Mouse (Mus musculus): ENCODE measurements around the gene A230050P20Rik. TPM values are rescaled to one million over a fixed set of nuclear protein-coding genes. Genes with fewer than 3 reads are reported as not detected.
A peak's percentile ranks its signal among the peaks of the same experiment; 100 is the strongest.

The A230050P20Rik gene
- polyA plus RNA-seq, 1 experiment from 2014 or later = 7.6 TPM

DNA sequence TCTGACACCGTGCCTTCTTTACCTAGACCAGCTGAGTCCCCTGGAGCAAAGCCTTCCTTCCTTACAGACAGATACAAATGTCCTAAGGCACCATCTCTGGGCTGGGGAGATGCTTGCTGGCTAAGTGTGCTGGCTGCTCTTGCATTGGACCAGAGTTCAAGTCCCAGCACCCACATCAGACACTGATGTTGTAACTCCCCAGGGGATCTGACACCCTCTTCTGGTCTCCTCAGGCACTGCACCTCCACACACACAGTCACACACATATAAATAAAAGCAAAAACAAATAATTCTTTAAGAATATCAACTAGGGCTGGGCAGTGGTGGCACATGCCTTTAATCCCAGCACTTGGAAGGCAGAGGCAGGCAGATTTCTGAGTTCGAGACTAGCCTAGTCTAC is 18.3 kb upstream of the A230050P20Rik start:
- no peaks in the 10 kb centered on the region for H3K9me3 ChIP-seq (replicated peaks; ENCODE audit: low read length)
- no peak overlapping the region for H3K4me2 ChIP-seq (ENCODE audit: low read length)
- 88% methylated on average over 2 of the region's 2 CpGs for WGBS
- DNase-seq (ENCODE audit: low spot score) (no peak), ATAC-seq (replicated peaks; ENCODE audit: low FRiP score, low read depth) (no peak)
- H3K27ac ChIP-seq = no peak overlapping the region
- no peaks in the 10 kb centered on the region for H3K27me3 ChIP-seq (ENCODE audit: insufficient read depth, low read length)
- no peak overlapping the region for H3K9ac ChIP-seq (ENCODE audit: low read depth, low read length)
- no peak overlapping the region for H3K4me3 ChIP-seq (replicated peaks; ENCODE audit: low read depth, low read length)
- no peaks in the 10 kb centered on the region for H3K36me3 ChIP-seq (ENCODE audit: insufficient read depth, low read length)
- no peaks in the 10 kb centered on the region for H3K4me1 ChIP-seq (replicated peaks; ENCODE audit: insufficient read depth, low read length)
- no peak for TF ChIP-seq CTCF (IDR thresholded peaks at IDR 0.05; ENCODE audit: low read depth)

DNA sequence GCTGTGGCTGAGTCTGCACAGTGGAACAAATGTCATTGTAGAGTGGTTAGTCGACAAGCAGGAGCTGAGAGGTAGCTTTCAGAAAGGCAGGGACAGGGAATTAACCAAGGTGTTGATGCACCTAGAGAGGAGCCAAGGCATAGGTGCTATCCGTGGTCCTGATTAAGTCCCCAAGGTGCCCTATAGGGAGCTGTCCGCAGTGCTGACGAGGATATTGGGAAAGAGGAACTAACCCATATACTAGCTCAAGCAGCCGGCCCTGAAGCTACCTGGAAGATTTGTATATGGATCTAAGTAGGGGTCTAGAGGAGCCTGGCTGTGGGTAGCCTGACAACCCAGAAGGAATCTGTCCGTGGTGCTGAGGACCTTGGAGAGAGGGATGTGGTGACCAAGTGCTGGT is 11.3 kb upstream of the A230050P20Rik start:
- DNase-seq (ENCODE audit: low spot score) (peak; percentile 87), ATAC-seq (replicated peaks; ENCODE audit: low FRiP score, low read depth) (peak; percentile 44; the same call in 1 of the 2 replicates)
- Histone ChIP-seq H3K27me3 (ENCODE audit: insufficient read depth, low read length) (no peaks in the 10 kb centered on the region), H3K9me3 (replicated peaks; ENCODE audit: low read length) (no peaks in the 10 kb centered on the region), H3K9ac (ENCODE audit: low read depth, low read length) (no peak overlapping the region), H3K27ac (no peak overlapping the region), H3K4me1 (replicated peaks; ENCODE audit: insufficient read depth, low read length) (no peaks in the 10 kb centered on the region), H3K4me2 (ENCODE audit: low read length) (no peak overlapping the region), H3K36me3 (ENCODE audit: insufficient read depth, low read length) (no peaks in the 10 kb centered on the region), H3K4me3 (replicated peaks; ENCODE audit: low read depth, low read length) (no peak overlapping the region)
- WGBS = 9% methylated on average over 6 of the region's 6 CpGs
- no peak for TF ChIP-seq CTCF (IDR thresholded peaks at IDR 0.05; ENCODE audit: low read depth)

DNA sequence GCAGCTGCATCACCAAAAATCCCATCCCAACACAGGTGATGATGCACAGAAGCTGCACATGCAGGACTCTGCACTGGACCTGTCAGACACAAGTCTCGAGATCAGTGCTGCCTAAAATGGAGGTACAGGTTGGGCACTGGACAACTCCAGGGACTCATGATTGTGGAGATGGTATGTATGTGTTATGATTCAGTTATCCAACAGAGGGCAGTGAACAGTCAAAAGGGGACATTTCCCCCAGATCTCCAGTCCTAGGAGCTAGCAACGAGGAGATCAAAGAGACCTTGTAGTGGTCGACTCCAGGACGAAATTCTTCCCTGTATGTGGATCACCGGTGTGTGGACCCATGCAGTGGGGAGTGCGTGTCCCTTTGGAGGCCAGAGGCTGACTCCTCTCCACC is 8.5 kb upstream of the A230050P20Rik start:
- Histone ChIP-seq H3K4me1 (replicated peaks; ENCODE audit: insufficient read depth, low read length) (no peaks in the 10 kb centered on the region), H3K36me3 (ENCODE audit: insufficient read depth, low read length) (no peaks in the 10 kb centered on the region), H3K27me3 (ENCODE audit: insufficient read depth, low read length) (no peaks in the 10 kb centered on the region), H3K4me3 (replicated peaks; ENCODE audit: low read depth, low read length) (no peak overlapping the region), H3K4me2 (ENCODE audit: low read length) (no peak overlapping the region), H3K9me3 (replicated peaks; ENCODE audit: low read length) (no peaks in the 10 kb centered on the region), H3K9ac (ENCODE audit: low read depth, low read length) (no peak overlapping the region), H3K27ac (no peak overlapping the region)
- WGBS = 43% methylated on average over 6 of the region's 6 CpGs
- no peak; the same call in 1 of the 2 replicates for ATAC-seq (replicated peaks; ENCODE audit: low FRiP score, low read depth)
- no peak for TF ChIP-seq CTCF (IDR thresholded peaks at IDR 0.05; ENCODE audit: low read depth)
- no peak for DNase-seq (ENCODE audit: low spot score)

DNA sequence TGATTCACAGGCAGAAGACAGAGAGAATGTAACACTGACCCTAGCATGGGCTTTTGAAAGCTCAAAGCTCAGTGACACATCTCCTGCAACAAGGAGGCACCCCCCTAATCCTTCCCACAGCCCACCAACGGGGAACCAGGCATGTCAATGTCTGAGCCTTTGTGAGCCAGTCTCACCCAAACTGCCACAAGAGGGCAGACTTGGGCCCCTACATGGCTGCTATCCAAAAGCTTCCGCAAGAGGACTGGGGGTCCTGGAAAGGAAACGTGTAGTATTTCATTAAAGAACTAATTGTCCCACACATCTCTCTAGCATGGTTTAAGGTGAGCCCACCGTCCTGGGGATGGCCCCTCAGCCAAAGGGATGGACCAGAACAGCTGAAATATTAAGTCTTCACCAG is 6.6 kb upstream of the A230050P20Rik start:
- no peak for ATAC-seq (replicated peaks; ENCODE audit: low FRiP score, low read depth)
- Histone ChIP-seq H3K9ac (ENCODE audit: low read depth, low read length) (no peak overlapping the region), H3K4me1 (replicated peaks; ENCODE audit: insufficient read depth, low read length) (no peaks in the 10 kb centered on the region), H3K9me3 (replicated peaks; ENCODE audit: low read length) (no peaks in the 10 kb centered on the region), H3K36me3 (ENCODE audit: insufficient read depth, low read length) (no peaks in the 10 kb centered on the region), H3K27ac (no peak overlapping the region), H3K27me3 (ENCODE audit: insufficient read depth, low read length) (no peaks in the 10 kb centered on the region), H3K4me3 (replicated peaks; ENCODE audit: low read depth, low read length) (no peak overlapping the region), H3K4me2 (ENCODE audit: low read length) (no peak overlapping the region)
- DNase-seq (ENCODE audit: low spot score) = peak; percentile 44
- 10% methylated on average over 4 of the region's 4 CpGs for WGBS
- peak; percentile 69 for TF ChIP-seq CTCF (IDR thresholded peaks at IDR 0.05; ENCODE audit: low read depth)

DNA sequence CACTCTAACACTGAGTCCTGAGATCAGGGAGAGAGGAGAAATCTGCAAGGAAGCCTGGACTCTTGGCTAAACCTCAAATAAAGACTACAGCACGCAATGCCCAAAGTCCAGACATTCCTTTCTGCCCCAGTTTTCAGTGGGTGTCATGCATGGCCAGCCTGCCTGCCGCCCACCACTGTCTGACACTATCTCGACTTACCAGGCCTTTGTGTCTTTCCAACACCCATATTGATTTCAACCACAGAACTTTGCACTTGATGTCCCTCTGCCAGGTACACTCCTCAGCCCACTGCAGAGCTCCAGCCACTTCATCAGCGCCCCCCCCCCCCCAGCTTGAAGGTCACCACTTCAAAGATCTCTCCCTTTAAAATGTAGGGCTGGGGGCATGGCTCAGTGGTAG is 6.2 kb upstream of the A230050P20Rik start:
- WGBS = 41% methylated on average over 4 of the region's 4 CpGs
- no peaks in the 10 kb centered on the region for H3K27me3 ChIP-seq (ENCODE audit: insufficient read depth, low read length)
- no peak overlapping the region for H3K4me2 ChIP-seq (ENCODE audit: low read length)
- H3K36me3 ChIP-seq (ENCODE audit: insufficient read depth, low read length) = no peaks in the 10 kb centered on the region
- no peaks in the 10 kb centered on the region for H3K9me3 ChIP-seq (replicated peaks; ENCODE audit: low read length)
- DNase-seq (ENCODE audit: low spot score) = no peak
- TF ChIP-seq CTCF (IDR thresholded peaks at IDR 0.05; ENCODE audit: low read depth) = no peak
- H3K4me1 ChIP-seq (replicated peaks; ENCODE audit: insufficient read depth, low read length) = no peaks in the 10 kb centered on the region
- H3K9ac ChIP-seq (ENCODE audit: low read depth, low read length) = no peak overlapping the region
- 0 out of 2 replicates have a peak, but pooled peaks have one; percentile 29 for ATAC-seq (replicated peaks; ENCODE audit: low FRiP score, low read depth)
- H3K27ac ChIP-seq = no peak overlapping the region
- H3K4me3 ChIP-seq (replicated peaks; ENCODE audit: low read depth, low read length) = no peak overlapping the region

DNA sequence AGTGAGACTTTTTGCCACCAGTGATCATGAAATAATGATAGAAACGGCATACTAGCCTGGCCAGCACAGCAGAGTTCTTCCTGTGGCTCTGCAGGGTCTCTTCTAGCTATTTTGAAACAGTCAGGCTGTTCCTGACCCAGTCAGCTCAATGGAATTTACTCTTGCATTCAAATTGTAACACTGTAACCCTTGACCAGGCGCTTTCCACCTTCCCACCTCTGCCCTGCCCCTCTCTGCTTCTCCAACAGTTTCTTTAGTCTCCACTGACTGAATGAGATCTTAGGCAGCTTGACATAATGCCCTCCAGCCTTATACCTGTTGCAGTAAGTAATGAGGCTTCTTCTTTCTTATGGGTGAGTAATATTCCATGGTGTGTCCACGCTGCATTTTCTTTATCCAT is 1.6 kb upstream of the A230050P20Rik start:
- Histone ChIP-seq H3K4me3 (replicated peaks; ENCODE audit: low read depth, low read length) (no peak overlapping the region), H3K27ac (no peak overlapping the region), H3K36me3 (ENCODE audit: insufficient read depth, low read length) (0 out of 2 replicates have a peak, but pooled peaks cover 6% of the 10 kb centered on the region), H3K9ac (ENCODE audit: low read depth, low read length) (no peak overlapping the region), H3K9me3 (replicated peaks; ENCODE audit: low read length) (no peaks in the 10 kb centered on the region), H3K27me3 (ENCODE audit: insufficient read depth, low read length) (no peaks in the 10 kb centered on the region), H3K4me2 (ENCODE audit: low read length) (no peak overlapping the region), H3K4me1 (replicated peaks; ENCODE audit: insufficient read depth, low read length) (no peaks in the 10 kb centered on the region; the same call in 1 of the 2 replicates)
- TF ChIP-seq CTCF (IDR thresholded peaks at IDR 0.05; ENCODE audit: low read depth) = no peak
- ATAC-seq (replicated peaks; ENCODE audit: low FRiP score, low read depth) (no peak), DNase-seq (ENCODE audit: low spot score) (no peak)
- WGBS = 58% methylated on average over 3 of the region's 3 CpGs

DNA sequence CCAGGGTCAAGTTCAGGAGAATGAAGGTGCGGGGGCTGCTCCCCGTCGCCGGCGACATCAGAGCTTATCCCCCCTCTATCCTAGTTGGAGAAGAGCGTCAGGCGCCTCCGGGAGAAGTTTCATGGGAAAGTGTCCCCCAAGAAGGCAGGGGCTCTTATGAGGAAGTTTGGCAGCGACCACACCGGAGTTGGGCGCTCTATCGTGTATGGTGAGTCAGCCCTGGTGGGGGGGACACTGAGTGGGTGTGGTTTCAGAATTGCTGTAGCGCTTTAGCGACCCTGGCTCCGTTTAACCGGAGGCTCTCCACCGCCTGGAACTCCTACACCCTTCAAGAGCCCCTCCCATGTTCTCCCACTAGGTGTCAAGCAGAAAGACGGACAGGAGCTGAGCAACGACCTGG is 804 bp downstream of the A230050P20Rik start:
- Histone ChIP-seq H3K4me1 (replicated peaks; ENCODE audit: insufficient read depth, low read length) (no peaks in the 10 kb centered on the region; the same call in 1 of the 2 replicates), H3K4me3 (replicated peaks; ENCODE audit: low read depth, low read length) (peak overlapping the region; percentile 58), H3K9me3 (replicated peaks; ENCODE audit: low read length) (no peaks in the 10 kb centered on the region), H3K27ac (no peak overlapping the region), H3K36me3 (ENCODE audit: insufficient read depth, low read length) (peaks cover 18% of the 10 kb centered on the region; the same call in 1 of the 2 replicates), H3K27me3 (ENCODE audit: insufficient read depth, low read length) (no peaks in the 10 kb centered on the region), H3K4me2 (ENCODE audit: low read length) (peak overlapping the region; percentile 82), H3K9ac (ENCODE audit: low read depth, low read length) (peak overlapping the region; percentile 58)
- ATAC-seq (replicated peaks; ENCODE audit: low FRiP score, low read depth) (no peak), DNase-seq (ENCODE audit: low spot score) (peak; percentile 18)
- WGBS = 2% methylated on average over 19 of the region's 19 CpGs
- TF ChIP-seq CTCF (IDR thresholded peaks at IDR 0.05; ENCODE audit: low read depth) = no peak
